Mouse (Mus musculus): Measurements from ENCODE around the gene Ces1f.
"Not testable (repeated sequence)": the region's sequence is repeated elsewhere in the genome, so short reads cannot be mapped to it uniquely, and the experiment has no call there.

Gene Ces1f

GRCm38 (mm10) chr8:93279556-93279955 is at the start of gene Ces1f:
Ces1f (minus strand) TSS chr8:93279747.
- DNase-seq, result no peak

GRCm38 (mm10) chr8:93325123-93325522 is 45.6 kb upstream of the Ces1f start:
- DNase-seq, result no peak

GRCm38 (mm10) chr8:93317031-93317430 is 37.5 kb upstream of the Ces1f start:
- no peak for DNase-seq

GRCm38 (mm10) chr8:93315557-93315956 is 36.0 kb upstream of the Ces1f start:
- no peak for DNase-seq

- no peak for DNase-seq
Measured at GRCm38 (mm10) chr8:93283896-93284295, 4.3 kb upstream of the Ces1f start.

GRCm38 (mm10) chr8:93282349-93282748 is 2.8 kb upstream of the Ces1f start:
- DNase-seq, result no peak

- no peak for DNase-seq
Measured at GRCm38 (mm10) chr8:93278176-93278805, 1.3 kb downstream of the Ces1f start.

- no peak for DNase-seq
Measured at GRCm38 (mm10) chr8:93274609-93275008, 4.9 kb downstream of the Ces1f start.

- no peak for DNase-seq
Measured at GRCm38 (mm10) chr8:93273321-93273720, 6.2 kb downstream of the Ces1f start.

GRCm38 (mm10) chr8:93272686-93273085 is 6.9 kb downstream of the Ces1f start:
- DNase-seq, result no peak

GRCm38 (mm10) chr8:93261436-93261835 is 18.1 kb downstream of the Ces1f start:
- DNase-seq, result no peak

GRCm38 (mm10) chr8:93252400-93252925 is 27.1 kb downstream of the Ces1f start:
- DNase-seq, result no peak

GRCm38 (mm10) chr8:93246057-93246456 is 33.5 kb downstream of the Ces1f start:
- DNase-seq, result no peak

- no peak for DNase-seq
Measured at GRCm38 (mm10) chr8:93239884-93240283, 39.7 kb downstream of the Ces1f start.

- no peak for DNase-seq
Measured at GRCm38 (mm10) chr8:93235681-93236080, 43.9 kb downstream of the Ces1f start.

GRCm38 (mm10) chr8:93234706-93235105 is 44.8 kb downstream of the Ces1f start:
- DNase-seq, result no peak

GRCm38 (mm10) chr8:93234068-93234467 is 45.5 kb downstream of the Ces1f start:
- DNase-seq, result no peak

GRCm38 (mm10) chr8:93229446-93229845 is 50.1 kb downstream of the Ces1f start, which contains the start of gene Ces1e:
Ces1e (minus strand) TSS chr8:93229619.
- no peak for DNase-seq

GRCm38 (mm10) chr8:93228673-93229370 is 50.7 kb downstream of the Ces1f start:
- DNase-seq, result peak; percentile 5

- not testable (repeated sequence) for DNase-seq
Measured at GRCm38 (mm10) chr8:93226471-93226870, 53.1 kb downstream of the Ces1f start.

- no peak for DNase-seq
Measured at GRCm38 (mm10) chr8:93221896-93222295, 57.7 kb downstream of the Ces1f start.

- no peak for DNase-seq
Measured at GRCm38 (mm10) chr8:93217867-93218266, 61.7 kb downstream of the Ces1f start.

- no peak for DNase-seq
Measured at GRCm38 (mm10) chr8:93217375-93217774, 62.2 kb downstream of the Ces1f start.

GRCm38 (mm10) chr8:93211091-93211490 is 68.5 kb downstream of the Ces1f start:
- no peak for DNase-seq
